Mouse (Mus musculus) right cerebral cortex, postnatal 4 days (tissue): ENCODE data around the gene Olfr557.

Experiments
- DNase-seq: peaks from one replicate; pipeline ENCODE4 v3.0.0-alpha.2; 2022

The Olfr557 gene

GRCm38 (mm10) chr7:102695358-102696125 lies at the start of gene Olfr557:
Gene Olfr557, plus strand, starts transcription at chr7:102695910.
- DNase-seq: peak; percentile 30

- DNase-seq: no peak
Measured at GRCm38 (mm10) chr7:102658523-102658922, 37.2 kb upstream of the Olfr557 start, which contains the start of gene Olfr555. Gene Olfr555, plus strand, starts transcription at chr7:102658823.

GRCm38 (mm10) chr7:102664599-102664998 lies 31.1 kb upstream of the Olfr557 start, which contains the start of gene Olfr556:
Gene Olfr556, plus strand, starts transcription at chr7:102664899.
- no peak for DNase-seq

GRCm38 (mm10) chr7:102665378-102665777 lies 30.3 kb upstream of the Olfr557 start:
- DNase-seq: no peak

- DNase-seq: no peak
Measured at GRCm38 (mm10) chr7:102676225-102676624, 19.5 kb upstream of the Olfr557 start.

- DNase-seq: no peak
Measured at GRCm38 (mm10) chr7:102681916-102682315, 13.8 kb upstream of the Olfr557 start.

- DNase-seq: peak; percentile 83
Measured at GRCm38 (mm10) chr7:102686944-102687501, 8.7 kb upstream of the Olfr557 start, which contains the start of gene Trim68. Gene Trim68, minus strand, starts transcription at chr7:102687327.

- no peak for DNase-seq
Measured at GRCm38 (mm10) chr7:102698461-102698860, 2.8 kb downstream of the Olfr557 start.

- DNase-seq: no peak
Measured at GRCm38 (mm10) chr7:102701915-102702314, 6.2 kb downstream of the Olfr557 start, which contains the start of gene Olfr558. Gene Olfr558, plus strand, starts transcription at chr7:102702215.

- no peak for DNase-seq
Measured at GRCm38 (mm10) chr7:102718970-102719369, 23.3 kb downstream of the Olfr557 start, which contains the start of gene Olfr33. Gene Olfr33, minus strand, starts transcription at chr7:102719070.

- no peak for DNase-seq
Measured at GRCm38 (mm10) chr7:102727391-102727790, 31.7 kb downstream of the Olfr557 start, which contains the start of gene Olfr559. Gene Olfr559, minus strand, starts transcription at chr7:102727491.

- DNase-seq: no peak
Measured at GRCm38 (mm10) chr7:102733793-102734192, 38.1 kb downstream of the Olfr557 start.

- no peak for DNase-seq
Measured at GRCm38 (mm10) chr7:102737705-102738104, 42.0 kb downstream of the Olfr557 start.
